Mouse (Mus musculus) heart, embryonic 15.5 days (tissue): ENCODE data around the gene Apoc1. TPM values are rescaled to one million over a fixed set of nuclear protein-coding genes. Genes with fewer than 3 reads are reported as not detected.

Experiments
- ATAC-seq: fragments of 200-750 bp; cut with Nextera tagmentation; replicated peaks from 2 replicates; pipeline ENCODE4 v1.8.0; 2017; ENCODE audit warnings: low read depth, moderate TSS enrichment; ENCODE audit not compliant: insufficient number of reproducible peaks, insufficient read depth, low FRiP score
- H3K27ac ChIP-seq: fragments of 300-500 bp; sonication (generic); 2 replicates; pipeline ENCODE4 v1.5.1; 2015; ENCODE audit warnings: mild to moderate bottlenecking, inconsistent platforms
- H3K27me3 ChIP-seq: fragments of 300-500 bp; sonication (generic); 2 replicates; pipeline ENCODE4 v1.6.1; 2015; ENCODE audit warnings: inconsistent platforms
- H3K36me3 ChIP-seq: fragments of 300-500 bp; sonication (generic); 2 replicates; pipeline ENCODE4 v1.6.1; 2015; ENCODE audit warnings: mild to moderate bottlenecking, inconsistent platforms
- H3K4me1 ChIP-seq: fragments of 300-500 bp; sonication (generic); replicated peaks from 2 replicates; pipeline ENCODE4 v1.6.1; 2015; ENCODE audit warnings: inconsistent platforms
- H3K4me2 ChIP-seq: fragments of 300-500 bp; sonication (generic); 2 replicates; pipeline ENCODE4 v1.6.1; 2015; ENCODE audit warnings: inconsistent platforms, mild to moderate bottlenecking, moderate library complexity
- H3K4me3 ChIP-seq: fragments of 300-500 bp; sonication (generic); 2 replicates; pipeline ENCODE4 v1.5.1; 2015; ENCODE audit warnings: mild to moderate bottlenecking, inconsistent platforms
- H3K9ac ChIP-seq: fragments of 300-500 bp; sonication (generic); 2 replicates; pipeline ENCODE4 v1.6.1; 2015; ENCODE audit warnings: mild to moderate bottlenecking, inconsistent platforms
- H3K9me3 ChIP-seq: fragments of 300-500 bp; sonication (generic); replicated peaks from 2 replicates; pipeline ENCODE4 v1.6.1; 2016; ENCODE audit warnings: inconsistent platforms
- WGBS: fragments of 180-500 bp; shearing (Covaris S2); methylation state at CpG from one replicate; pipeline ENCODE4 v1.1.7; 2015; ENCODE audit warnings: mixed read lengths; 5-methylcytosine and 5-hydroxymethylcytosine counted together
- polyA plus RNA-seq: library from polyadenylated mRNA; unstranded; fragments of >200 nt; fragmentation: Nextera tagmentation; extraction: Ambion mirVana; gene quantifications from 2 replicates; pipeline ENCODE4 v1.2.1, GENCODE M21; 2015

Apoc1 gene
- polyA plus RNA-seq, 1 experiment from 2014 or later, result 12.3 TPM

DNA sequence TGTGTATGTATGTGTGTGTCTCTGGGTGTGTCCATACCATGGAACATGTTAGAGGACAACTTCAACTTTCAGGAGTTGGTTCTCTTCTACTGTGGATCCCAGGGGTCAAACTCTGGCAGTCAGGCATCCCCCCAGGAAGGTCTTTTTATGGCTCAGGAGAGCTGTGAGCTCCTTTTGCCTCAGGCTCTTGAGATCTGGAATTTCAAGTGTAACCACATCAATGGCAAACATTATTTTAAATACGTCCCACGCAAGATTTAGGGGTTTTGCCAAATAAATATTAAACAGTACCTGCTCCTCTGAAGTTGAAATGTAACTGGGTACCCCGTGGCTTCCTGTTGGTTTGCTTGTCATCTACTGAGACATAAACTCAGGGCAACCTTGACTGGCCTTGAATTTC lies 9.5 kb downstream of the Apoc1 start:
- Histone ChIP-seq H3K27me3 (no peaks in the 10 kb centered on the region), H3K4me1 (peaks cover 5% of the 10 kb centered on the region; the same call in 1 of the 2 replicates), H3K4me3 (no peak overlapping the region), H3K4me2 (no peak overlapping the region), H3K27ac (no peak overlapping the region), H3K9ac (no peak overlapping the region), H3K9me3 (no peaks in the 10 kb centered on the region), H3K36me3 (no peaks in the 10 kb centered on the region)
- WGBS, result 79% methylated on average over 3 of the region's 3 CpGs
- ATAC-seq, result no peak

DNA sequence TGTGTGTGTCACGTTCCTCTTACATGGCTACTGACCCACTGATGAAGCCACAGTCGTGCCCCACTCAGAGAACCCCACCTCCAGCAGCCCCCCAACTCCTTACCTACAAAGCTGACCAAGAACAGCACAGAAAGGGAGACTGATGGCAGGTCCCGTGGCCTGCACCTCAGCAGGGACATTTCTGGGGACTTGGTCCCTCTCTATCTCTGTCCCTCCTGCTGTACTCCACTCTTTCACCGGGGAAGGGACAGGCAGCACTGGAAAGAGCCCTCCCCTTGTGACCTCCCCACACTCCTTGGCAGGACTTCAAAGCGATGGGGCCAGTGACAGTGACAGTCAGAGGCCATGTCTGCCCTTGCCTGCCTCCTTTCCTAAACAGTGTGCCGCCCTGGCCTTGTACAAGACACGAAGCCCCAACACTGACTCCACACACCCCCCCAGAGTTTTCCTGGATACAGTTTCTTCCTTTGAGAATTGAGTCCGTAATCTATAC lies 11.2 kb downstream of the Apoc1 start, which contains the start of the genes Gm44805 and Apoc4:
TSS of gene Gm44805 (minus strand) at position 222 of the 493 bp plus-strand sequence.
TSS of gene Apoc4 (minus strand) at position 278 of the 493 bp plus-strand sequence.
- ATAC-seq, result no peak
- H3K27ac ChIP-seq, result no peak within 1 kb of the TSS
- WGBS, result 46% methylated on average over 8 of the region's 8 CpGs
- no peak within 1 kb of the TSS for H3K4me2 ChIP-seq
- H3K9me3 ChIP-seq, result no peaks in the 10 kb centered on the region
- no peak within 1 kb of the TSS for H3K9ac ChIP-seq
- peaks cover 5% of the 10 kb centered on the region; the same call in 1 of the 2 replicates for H3K4me1 ChIP-seq
- H3K36me3 ChIP-seq, result no peaks in the 10 kb centered on the region
- no peak within 1 kb of the TSS for H3K4me3 ChIP-seq
- H3K27me3 ChIP-seq, result no peaks in the 10 kb centered on the region

DNA sequence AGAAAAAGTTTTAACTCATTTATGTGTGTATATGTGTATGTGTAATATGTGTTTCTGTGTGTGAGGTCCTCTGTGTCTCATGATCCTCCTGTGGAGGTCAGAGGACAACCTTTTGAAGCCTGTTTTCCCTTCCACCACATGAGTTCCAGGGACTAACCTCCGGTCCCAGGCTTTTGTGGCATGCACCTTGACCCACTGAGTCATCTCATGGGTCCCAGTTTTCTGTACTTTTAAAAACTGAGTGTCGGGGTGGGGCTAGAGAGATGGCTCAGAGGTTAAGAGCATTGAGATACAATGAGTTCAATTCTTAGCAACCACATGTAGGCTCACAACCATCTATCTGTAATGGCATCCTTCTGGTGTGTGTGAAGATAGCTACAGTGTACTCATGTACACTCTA lies 11.8 kb downstream of the Apoc1 start:
- no peaks in the 10 kb centered on the region for H3K27me3 ChIP-seq

GRCm38 (mm10) chr7:19678901-19679300 lies 13.6 kb downstream of the Apoc1 start:
- Histone ChIP-seq H3K9me3 (no peaks in the 10 kb centered on the region), H3K27me3 (no peaks in the 10 kb centered on the region), H3K4me3 (no peak overlapping the region), H3K4me1 (peaks cover 5% of the 10 kb centered on the region; the same call in 1 of the 2 replicates), H3K36me3 (no peaks in the 10 kb centered on the region), H3K4me2 (no peak overlapping the region), H3K9ac (no peak overlapping the region), H3K27ac (no peak overlapping the region)
- 79% methylated on average over 3 of the region's 3 CpGs for WGBS
- no peak for ATAC-seq

More for the DNA sequence above, 11.8 kb downstream of the Apoc1 start:
- Histone ChIP-seq H3K27ac (no peak overlapping the region), H3K4me2 (no peak overlapping the region), H3K36me3 (no peaks in the 10 kb centered on the region), H3K9ac (no peak overlapping the region), H3K9me3 (no peaks in the 10 kb centered on the region), H3K4me1 (peaks cover 5% of the 10 kb centered on the region; the same call in 1 of the 2 replicates), H3K4me3 (no peak overlapping the region)
- no peak for ATAC-seq
- 91% methylated on average over 2 of the region's 2 CpGs for WGBS

DNA sequence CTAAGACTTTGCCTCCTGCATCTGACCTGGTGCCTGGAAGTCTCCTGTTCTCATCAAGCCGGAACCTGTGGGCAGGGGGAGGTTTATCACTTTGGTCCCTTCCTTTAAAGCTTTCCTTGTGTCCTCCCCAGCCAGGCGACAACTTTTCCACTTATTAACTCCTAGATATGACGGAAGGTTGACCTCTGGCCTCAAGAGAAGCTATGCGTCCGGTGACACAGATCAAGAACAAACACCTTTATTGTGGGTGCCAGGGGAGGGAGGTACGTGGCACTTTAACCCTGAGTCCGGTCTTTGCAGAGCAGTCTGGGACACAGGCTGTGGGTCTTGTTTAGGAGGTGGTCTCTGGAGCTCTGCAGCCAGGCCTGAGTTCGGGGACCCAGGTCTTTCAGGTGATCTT lies 14.6 kb downstream of the Apoc1 start, which contains the start of gene Apoc2:
TSS of gene Apoc2 (minus strand) at position 70 of the 400 bp plus-strand sequence.
- Histone ChIP-seq H3K9ac (no peak within 1 kb of the TSS), H3K27me3 (no peaks in the 10 kb centered on the region), H3K4me1 (peaks cover 5% of the 10 kb centered on the region; the same call in 1 of the 2 replicates), H3K4me2 (no peak within 1 kb of the TSS), H3K4me3 (no peak within 1 kb of the TSS), H3K9me3 (no peaks in the 10 kb centered on the region), H3K27ac (no peak within 1 kb of the TSS), H3K36me3 (no peaks in the 10 kb centered on the region)
- 64% methylated on average over 8 of the region's 8 CpGs for WGBS
- ATAC-seq, result no peak

DNA sequence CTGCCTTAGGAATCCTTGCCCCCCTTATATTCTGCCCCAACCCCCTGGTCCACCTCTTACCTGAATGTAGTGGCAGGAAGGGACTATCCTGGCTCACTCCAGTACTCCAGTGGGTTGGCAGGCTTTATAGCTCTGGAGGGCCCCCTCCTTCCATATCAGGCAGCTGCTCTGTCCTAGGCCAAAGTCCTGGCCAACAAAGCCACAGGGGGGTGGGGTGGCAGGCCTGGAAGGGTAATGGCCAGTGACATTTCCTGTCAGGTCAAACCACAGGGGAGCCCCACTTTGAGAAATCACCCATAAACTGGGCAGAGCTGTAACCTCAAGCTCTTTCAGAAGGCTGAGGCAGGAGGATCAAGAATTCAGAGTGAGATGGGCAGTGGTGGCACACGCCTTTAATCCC lies 15.8 kb downstream of the Apoc1 start:
- no peak overlapping the region for H3K9ac ChIP-seq
- no peak overlapping the region for H3K4me2 ChIP-seq
- 77% methylated on average over 1 of the region's 1 CpGs for WGBS
- no peak for ATAC-seq
- H3K4me3 ChIP-seq, result no peak overlapping the region
- no peaks in the 10 kb centered on the region for H3K9me3 ChIP-seq
- H3K27me3 ChIP-seq, result no peaks in the 10 kb centered on the region
- no peak overlapping the region for H3K27ac ChIP-seq
- no peaks in the 10 kb centered on the region for H3K36me3 ChIP-seq
- peaks cover 5% of the 10 kb centered on the region; the same call in 1 of the 2 replicates for H3K4me1 ChIP-seq

GRCm38 (mm10) chr7:19675824-19676223 lies 16.6 kb downstream of the Apoc1 start:
- 74% methylated on average over 10 of the region's 10 CpGs for WGBS
- ATAC-seq, result no peak
- H3K9ac ChIP-seq, result no peak overlapping the region
- H3K27me3 ChIP-seq, result no peaks in the 10 kb centered on the region
- no peak overlapping the region for H3K4me2 ChIP-seq
- H3K9me3 ChIP-seq, result no peaks in the 10 kb centered on the region
- H3K27ac ChIP-seq, result no peak overlapping the region
- H3K4me3 ChIP-seq, result no peak overlapping the region
- no peaks in the 10 kb centered on the region for H3K36me3 ChIP-seq
- H3K4me1 ChIP-seq, result no peaks in the 10 kb centered on the region

GRCm38 (mm10) chr7:19673083-19673699 lies 19.3 kb downstream of the Apoc1 start:
- H3K27me3 ChIP-seq, result no peaks in the 10 kb centered on the region
- peaks cover 5% of the 10 kb centered on the region for H3K4me1 ChIP-seq
- H3K27ac ChIP-seq, result no peak overlapping the region
- 52% methylated on average over 14 of the region's 14 CpGs for WGBS
- H3K9ac ChIP-seq, result no peak overlapping the region
- no peak overlapping the region for H3K4me3 ChIP-seq
- H3K9me3 ChIP-seq, result no peaks in the 10 kb centered on the region
- no peaks in the 10 kb centered on the region for H3K36me3 ChIP-seq
- ATAC-seq, result no peak
- H3K4me2 ChIP-seq, result no peak overlapping the region

DNA sequence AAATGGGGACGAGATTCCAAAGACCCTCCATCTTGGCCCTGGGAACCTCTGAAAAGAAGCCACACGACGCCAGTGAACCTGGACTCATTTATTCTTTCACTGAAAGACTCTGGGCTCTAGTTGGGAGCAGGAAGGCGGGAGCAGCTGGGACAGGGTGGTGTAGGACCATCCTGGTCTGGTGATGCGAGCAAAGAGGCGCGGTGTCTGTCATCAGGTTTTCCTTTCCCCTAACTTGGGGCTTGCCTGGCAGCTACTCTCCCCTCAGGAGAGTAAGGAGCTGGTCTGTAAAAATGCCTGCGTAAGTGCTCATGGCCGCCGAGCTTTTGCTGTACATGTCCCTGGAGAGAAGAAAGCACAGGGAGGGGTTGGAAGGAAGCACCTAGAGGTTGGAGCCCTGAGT lies 20.9 kb downstream of the Apoc1 start:
- no peak for ATAC-seq
- no peaks in the 10 kb centered on the region for H3K36me3 ChIP-seq
- no peaks in the 10 kb centered on the region for H3K27me3 ChIP-seq
- H3K9me3 ChIP-seq, result no peaks in the 10 kb centered on the region
- peaks cover 5% of the 10 kb centered on the region for H3K4me1 ChIP-seq
- H3K4me3 ChIP-seq, result no peak overlapping the region
- H3K9ac ChIP-seq, result no peak overlapping the region
- no peak overlapping the region for H3K4me2 ChIP-seq
- WGBS, result 71% methylated on average over 10 of the region's 10 CpGs
- H3K27ac ChIP-seq, result no peak overlapping the region

GRCm38 (mm10) chr7:19668947-19669721 lies 23.3 kb downstream of the Apoc1 start:
- peak overlapping the region; percentile 53 for H3K27ac ChIP-seq
- H3K36me3 ChIP-seq, result no peaks in the 10 kb centered on the region
- 0 out of 2 replicates have a peak overlapping the region, but pooled peaks have one; percentile 8 for H3K9ac ChIP-seq
- H3K27me3 ChIP-seq, result no peaks in the 10 kb centered on the region
- peak; percentile 69 for ATAC-seq
- H3K4me1 ChIP-seq, result peaks cover 13% of the 10 kb centered on the region
- 5% methylated on average over 10 of the region's 10 CpGs for WGBS
- no peak overlapping the region for H3K4me3 ChIP-seq
- H3K4me2 ChIP-seq, result peak overlapping the region; percentile 48
- H3K9me3 ChIP-seq, result no peaks in the 10 kb centered on the region

DNA sequence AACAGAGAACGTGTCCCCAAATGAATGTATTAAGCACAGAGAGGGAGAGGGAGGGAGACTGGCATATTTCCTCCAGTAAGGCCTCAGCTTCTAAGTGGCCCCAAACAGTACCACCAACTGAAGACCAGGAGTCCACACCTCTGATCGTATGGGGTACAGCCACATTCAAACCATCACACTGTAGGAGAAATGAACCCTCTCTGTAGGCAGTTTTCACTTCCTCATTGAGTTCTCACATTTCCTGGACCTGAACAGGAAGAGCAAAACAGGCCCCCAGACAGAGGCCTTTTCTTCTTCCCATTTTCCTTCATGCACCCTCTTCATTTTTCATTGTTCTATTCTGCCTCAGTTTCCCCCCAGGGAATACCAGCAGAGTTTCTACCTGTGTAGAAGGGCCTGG lies 25.0 kb downstream of the Apoc1 start:
- H3K27ac ChIP-seq, result no peak overlapping the region
- peaks cover 28% of the 10 kb centered on the region for H3K4me1 ChIP-seq
- H3K27me3 ChIP-seq, result no peaks in the 10 kb centered on the region
- no peaks in the 10 kb centered on the region for H3K36me3 ChIP-seq
- WGBS, result 75% methylated on average over 2 of the region's 2 CpGs
- no peak overlapping the region for H3K4me2 ChIP-seq
- no peaks in the 10 kb centered on the region for H3K9me3 ChIP-seq
- H3K4me3 ChIP-seq, result no peak overlapping the region
- no peak for ATAC-seq
- H3K9ac ChIP-seq, result no peak overlapping the region
